Mouse (Mus musculus): Measurements from ENCODE around the gene Fam57b. TPM values are rescaled to one million over a fixed set of nuclear protein-coding genes. Genes with fewer than 3 reads are reported as not detected.

Gene Fam57b
- polyA plus RNA-seq, 1 experiment from 2014 or later = 40.6 TPM

- Histone ChIP-seq H3K4me3 (peak overlapping the region; percentile 41), H3K36me3 (peaks cover 27% of the 10 kb centered on the region), H3K27ac (replicated peaks) (peak overlapping the region; percentile 82), H3K9ac (peak overlapping the region; percentile 73), H3K4me1 (replicated peaks) (peaks cover 63% of the 10 kb centered on the region), H3K4me2 (peak overlapping the region; percentile 93), H3K9me3 (no peaks in the 10 kb centered on the region), H3K27me3 (no peaks in the 10 kb centered on the region)
- under 1% methylated on average over 21 of the region's 21 CpGs for whole genome bisulfite sequencing
- ATAC-seq (ENCODE audit: low read depth) = peak; percentile 80
These were observed 17.2 kb upstream of the Fam57b start for GRCm38 (mm10) chr7:126779983-126780970.

GRCm38 (mm10) chr7:126780971-126781635 lies 16.4 kb upstream of the Fam57b start, which contains the start of gene Tbx6:
Tbx6 (plus strand) TSS chr7:126781483.
- H3K4me2 ChIP-seq = peak within 1 kb of the TSS; percentile 93
- 3% methylated on average over 22 of the region's 22 CpGs for WGBS
- H3K27ac ChIP-seq (replicated peaks) = peak within 1 kb of the TSS; percentile 82
- H3K36me3 ChIP-seq = peaks cover 34% of the 10 kb centered on the region
- H3K27me3 ChIP-seq = no peaks in the 10 kb centered on the region
- peak within 1 kb of the TSS; percentile 41 for H3K4me3 ChIP-seq
- H3K4me1 ChIP-seq (replicated peaks) = peaks cover 55% of the 10 kb centered on the region
- ATAC-seq (ENCODE audit: low read depth) = peak; percentile 2; the same call in 1 of the 2 replicates
- peak within 1 kb of the TSS; percentile 73 for H3K9ac ChIP-seq
- H3K9me3 ChIP-seq = no peaks in the 10 kb centered on the region

DNA sequence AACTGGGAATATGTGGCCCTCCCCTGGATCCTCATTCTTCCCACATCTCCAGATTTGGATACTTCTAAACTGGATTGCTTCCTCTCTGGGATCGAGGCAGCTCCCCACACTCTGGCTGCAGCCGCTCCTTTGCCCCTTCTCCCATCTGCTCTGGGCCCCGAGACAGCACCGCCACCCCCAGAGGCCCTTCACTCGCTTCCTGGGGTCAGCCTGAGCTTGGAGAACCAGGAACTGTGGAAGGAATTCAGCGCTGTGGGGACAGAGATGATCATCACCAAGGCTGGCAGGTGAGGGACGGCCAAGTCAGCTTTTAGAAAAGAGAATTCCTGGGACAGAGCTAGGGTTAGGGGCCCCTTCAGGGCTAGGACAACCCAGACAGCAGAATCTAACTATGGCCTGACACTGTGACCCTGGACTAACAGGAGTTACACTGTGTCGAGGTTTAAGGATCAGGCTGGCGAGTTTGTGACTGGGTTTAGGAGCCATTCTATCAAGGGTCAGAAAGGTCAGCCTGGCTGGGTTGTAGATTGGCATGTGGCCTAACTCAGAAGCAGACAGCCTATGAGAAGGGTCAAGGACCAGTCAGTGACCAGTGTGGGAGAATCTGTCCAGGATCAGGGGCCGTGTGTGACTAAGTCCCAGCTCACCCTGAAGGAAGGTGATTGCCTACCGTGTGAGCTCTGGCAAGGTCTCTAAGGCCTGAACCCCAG lies 15.7 kb upstream of the Fam57b start:
- Histone ChIP-seq H3K36me3 (peaks cover 41% of the 10 kb centered on the region), H3K4me1 (replicated peaks) (peaks cover 50% of the 10 kb centered on the region), H3K27ac (replicated peaks) (peak overlapping the region; percentile 82; the same call in 1 of the 2 replicates), H3K4me3 (peak overlapping the region; percentile 41), H3K9me3 (no peaks in the 10 kb centered on the region), H3K27me3 (no peaks in the 10 kb centered on the region), H3K9ac (peak overlapping the region; percentile 73), H3K4me2 (peak overlapping the region; percentile 93)
- WGBS = 34% methylated on average over 11 of the region's 11 CpGs
- ATAC-seq (ENCODE audit: low read depth) = no peak

DNA sequence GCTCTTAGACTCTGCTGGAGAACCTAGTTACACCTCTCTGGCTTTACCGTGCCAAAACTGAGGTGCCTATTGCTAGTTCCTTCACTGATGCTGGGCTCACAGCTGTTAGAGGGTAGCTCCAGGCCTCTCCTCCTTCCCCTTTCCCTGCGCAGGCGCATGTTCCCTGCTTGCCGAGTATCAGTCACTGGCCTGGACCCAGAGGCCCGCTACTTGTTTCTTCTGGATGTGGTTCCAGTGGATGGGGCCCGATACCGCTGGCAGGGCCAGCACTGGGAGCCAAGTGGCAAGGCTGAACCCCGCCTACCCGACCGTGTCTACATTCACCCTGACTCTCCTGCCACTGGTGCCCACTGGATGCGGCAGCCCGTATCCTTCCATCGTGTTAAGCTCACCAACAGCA lies 14.8 kb upstream of the Fam57b start:
- H3K27me3 ChIP-seq = no peaks in the 10 kb centered on the region

DNA sequence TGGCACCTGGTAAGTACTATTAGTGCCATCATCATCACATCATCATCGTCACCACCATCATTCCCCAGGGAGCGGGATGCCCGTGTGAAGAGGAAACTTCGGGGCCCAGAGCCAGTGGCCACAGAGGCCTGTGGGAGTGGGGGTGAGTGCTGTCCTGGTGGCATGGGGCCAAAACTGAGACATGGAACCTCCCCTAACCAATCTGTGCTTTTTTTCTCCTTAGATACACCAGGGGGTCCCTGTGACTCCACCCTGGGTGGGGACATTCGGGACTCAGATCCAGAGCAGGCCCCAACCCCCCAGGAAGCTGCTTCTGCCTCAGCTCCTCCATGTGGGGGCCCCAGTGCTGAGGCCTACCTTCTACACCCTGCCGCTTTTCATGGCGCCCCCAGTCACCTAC lies 13.0 kb upstream of the Fam57b start:
- H3K9me3 ChIP-seq = no peaks in the 10 kb centered on the region
- H3K36me3 ChIP-seq = peaks cover 56% of the 10 kb centered on the region
- H3K4me3 ChIP-seq = no peak overlapping the region
- no peak overlapping the region for H3K4me2 ChIP-seq
- H3K27me3 ChIP-seq = no peaks in the 10 kb centered on the region
- WGBS = 81% methylated on average over 7 of the region's 7 CpGs
- peaks cover 27% of the 10 kb centered on the region for H3K4me1 ChIP-seq (replicated peaks)
- no peak for ATAC-seq (ENCODE audit: low read depth)
- no peak overlapping the region for H3K27ac ChIP-seq (replicated peaks)
- no peak overlapping the region for H3K9ac ChIP-seq

More for the DNA sequence above, 14.8 kb upstream of the Fam57b start:
- WGBS = 81% methylated on average over 13 of the region's 13 CpGs
- H3K27ac ChIP-seq (replicated peaks) = no peak overlapping the region
- no peak overlapping the region for H3K4me2 ChIP-seq
- 0 out of 2 replicates have a peak overlapping the region, but pooled peaks have one; percentile 5 for H3K9ac ChIP-seq
- no peak for ATAC-seq (ENCODE audit: low read depth)
- H3K9me3 ChIP-seq = no peaks in the 10 kb centered on the region
- H3K4me1 ChIP-seq (replicated peaks) = peaks cover 44% of the 10 kb centered on the region
- no peak overlapping the region for H3K4me3 ChIP-seq
- peaks cover 50% of the 10 kb centered on the region for H3K36me3 ChIP-seq

- Histone ChIP-seq H3K27ac (replicated peaks) (no peak overlapping the region), H3K9ac (no peak overlapping the region), H3K4me3 (no peak overlapping the region), H3K27me3 (no peaks in the 10 kb centered on the region), H3K4me2 (no peak overlapping the region), H3K36me3 (peaks cover 62% of the 10 kb centered on the region), H3K4me1 (replicated peaks) (peaks cover 25% of the 10 kb centered on the region), H3K9me3 (no peaks in the 10 kb centered on the region)
- WGBS = 83% methylated on average over 4 of the region's 4 CpGs
- ATAC-seq (ENCODE audit: low read depth) = no peak
These were observed 12.4 kb upstream of the Fam57b start for GRCm38 (mm10) chr7:126785056-126785455.

DNA sequence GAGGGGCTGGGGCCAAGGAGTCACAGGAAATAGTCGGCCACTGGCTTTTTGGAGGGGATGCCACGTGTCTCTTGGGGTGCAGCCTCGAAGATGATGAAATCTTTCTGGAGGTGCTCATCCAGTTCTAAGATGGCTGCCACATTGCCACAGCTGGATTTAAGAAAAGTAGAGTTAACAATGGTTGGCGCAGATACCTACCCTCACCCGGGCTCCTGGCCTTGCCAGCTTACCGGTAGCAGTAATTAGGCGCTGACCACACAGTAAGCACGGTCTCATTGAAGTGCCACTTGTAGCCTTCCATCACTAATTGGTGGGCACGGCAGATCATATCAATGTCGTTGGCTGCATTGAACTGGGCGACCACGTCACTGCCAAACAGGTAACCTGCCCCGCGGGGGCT lies 11.3 kb upstream of the Fam57b start:
- Histone ChIP-seq H3K27me3 (no peaks in the 10 kb centered on the region), H3K9me3 (no peaks in the 10 kb centered on the region), H3K4me2 (no peak overlapping the region), H3K36me3 (peaks cover 65% of the 10 kb centered on the region), H3K27ac (replicated peaks) (no peak overlapping the region), H3K9ac (no peak overlapping the region), H3K4me3 (no peak overlapping the region), H3K4me1 (replicated peaks) (peaks cover 27% of the 10 kb centered on the region)
- ATAC-seq (ENCODE audit: low read depth) = no peak
- WGBS = 92% methylated on average over 14 of the region's 14 CpGs

DNA sequence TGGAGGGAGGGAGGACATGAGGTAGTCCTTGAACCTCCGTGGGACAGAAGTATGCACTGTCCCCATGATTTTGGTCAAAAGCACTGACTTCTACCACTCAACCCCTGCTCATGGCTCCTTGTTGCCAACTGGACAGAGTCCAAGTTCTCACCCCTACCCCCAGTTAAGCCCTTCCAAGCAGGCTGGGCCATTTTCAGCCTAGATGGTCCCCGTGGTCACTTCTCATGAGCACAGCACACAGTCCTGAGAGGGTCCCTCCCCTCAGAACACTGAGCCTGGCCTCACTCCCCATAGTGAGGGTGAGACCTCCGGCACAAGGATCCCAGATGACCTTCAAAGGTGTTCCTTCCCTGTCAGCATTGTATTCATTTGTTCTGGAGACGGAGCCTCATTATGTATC lies 8.3 kb upstream of the Fam57b start:
- Histone ChIP-seq H3K9ac (no peak overlapping the region), H3K4me1 (replicated peaks) (peaks cover 28% of the 10 kb centered on the region), H3K9me3 (no peaks in the 10 kb centered on the region), H3K4me2 (no peak overlapping the region), H3K27ac (replicated peaks) (no peak overlapping the region), H3K4me3 (no peak overlapping the region), H3K36me3 (peaks cover 61% of the 10 kb centered on the region), H3K27me3 (no peaks in the 10 kb centered on the region)
- 90% methylated on average over 4 of the region's 4 CpGs for WGBS
- ATAC-seq (ENCODE audit: low read depth) = no peak

DNA sequence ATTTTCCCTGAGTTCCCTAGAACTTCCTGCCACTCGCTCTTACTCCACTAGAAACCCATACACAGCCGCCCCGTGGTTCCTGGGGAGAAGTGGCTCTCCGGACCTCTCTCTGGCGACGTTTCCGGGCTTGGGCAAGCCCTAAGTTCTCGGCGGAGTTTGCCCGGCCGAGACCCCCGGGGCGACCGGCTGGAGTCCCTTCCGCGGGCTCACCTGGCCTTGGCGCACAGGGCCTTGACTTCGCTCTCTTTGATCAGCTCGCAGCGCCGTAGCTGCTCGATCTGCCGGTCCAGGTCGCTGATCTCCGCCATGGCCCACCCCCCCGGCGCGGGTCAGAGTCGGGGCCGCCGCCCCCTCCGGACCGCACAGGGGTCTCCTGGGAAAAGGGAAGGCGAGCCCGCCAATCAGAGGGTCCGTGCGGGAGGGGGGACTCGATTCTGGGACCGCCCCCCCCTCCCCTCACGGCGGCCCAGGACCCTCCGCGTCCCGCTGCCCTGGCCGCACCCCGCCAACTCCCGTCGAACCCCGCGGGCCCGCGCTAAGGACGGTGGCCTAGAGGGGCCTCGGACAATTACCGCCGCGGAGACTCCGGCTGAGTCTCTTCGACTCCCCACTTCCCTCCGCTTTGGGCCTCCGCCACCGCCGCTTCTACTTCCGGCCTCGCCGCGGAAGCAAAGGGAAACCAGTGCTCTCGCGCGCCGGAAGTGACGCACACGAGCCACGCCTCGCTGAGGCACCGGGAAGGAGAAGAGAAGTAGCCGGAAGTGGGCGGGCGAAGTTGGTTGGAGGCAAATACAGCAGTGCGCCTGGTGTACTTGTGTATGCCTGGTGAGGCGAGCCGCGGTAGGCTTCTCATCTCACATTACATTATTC lies 5.4 kb upstream of the Fam57b start, which contains the start of gene Ppp4c:
Gene Ppp4c, minus strand, starts transcription at position 646 of the 870 bp plus-strand sequence.
- peak; percentile 93 for ATAC-seq (ENCODE audit: low read depth)
- WGBS = under 1% methylated on average over 78 of the region's 83 CpGs
- Histone ChIP-seq H3K9ac (peak within 1 kb of the TSS; percentile 91), H3K27ac (replicated peaks) (peak within 1 kb of the TSS; percentile 94), H3K4me1 (replicated peaks) (peaks cover 45% of the 10 kb centered on the region), H3K4me2 (peak within 1 kb of the TSS; percentile 83), H3K36me3 (peaks cover 61% of the 10 kb centered on the region), H3K9me3 (no peaks in the 10 kb centered on the region), H3K27me3 (no peaks in the 10 kb centered on the region), H3K4me3 (peak within 1 kb of the TSS; percentile 87)

DNA sequence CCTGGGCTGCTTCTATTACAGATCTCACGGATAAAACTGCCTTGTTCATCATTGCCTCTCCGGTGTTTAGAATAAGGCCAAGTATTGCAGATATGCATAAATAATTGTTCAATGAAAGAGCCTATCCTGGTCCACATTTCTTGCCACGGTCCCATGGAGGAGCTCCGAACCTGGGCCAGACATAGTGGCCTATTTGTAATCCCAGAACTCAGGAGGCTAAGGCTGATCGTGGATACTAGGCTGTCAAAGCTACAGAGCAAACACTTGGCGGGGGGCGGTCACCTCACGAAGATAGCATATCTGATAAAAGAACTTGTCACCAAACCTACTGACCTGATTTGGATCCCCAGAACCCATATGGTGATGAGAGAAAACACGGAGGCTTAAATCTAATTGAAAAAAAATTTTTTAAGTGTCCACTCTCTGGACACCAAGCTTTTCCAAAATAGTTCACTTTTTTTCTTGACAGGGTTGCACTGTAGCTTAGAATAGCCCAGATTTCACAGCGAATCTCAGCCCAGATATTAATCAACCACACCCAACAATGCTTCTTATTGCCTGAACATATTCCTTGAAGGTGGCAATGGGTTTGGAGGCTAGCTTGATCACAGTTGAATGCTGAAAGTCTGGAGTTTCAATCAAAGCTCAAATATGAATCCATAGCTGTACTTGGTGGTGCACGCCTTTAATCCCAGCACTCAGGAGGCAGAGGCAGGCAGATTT lies 4.6 kb upstream of the Fam57b start:
- Histone ChIP-seq H3K4me3 (peak overlapping the region; percentile 87), H3K27me3 (no peaks in the 10 kb centered on the region), H3K9ac (peak overlapping the region; percentile 91), H3K36me3 (peaks cover 56% of the 10 kb centered on the region), H3K4me1 (replicated peaks) (peaks cover 53% of the 10 kb centered on the region), H3K4me2 (peak overlapping the region; percentile 83), H3K9me3 (no peaks in the 10 kb centered on the region), H3K27ac (replicated peaks) (peak overlapping the region; percentile 94)
- peak; percentile 10; the same call in 1 of the 2 replicates for ATAC-seq (ENCODE audit: low read depth)
- WGBS = 30% methylated on average over 11 of the region's 11 CpGs

All from neural tube, embryonic 13.5 days (tissue).